Mouse (Mus musculus): ENCODE measurements around the gene Gpr12.
"Not testable (repeated sequence)": the region's sequence is repeated elsewhere in the genome, so short reads cannot be mapped to it uniquely, and the experiment has no call there.

The Gpr12 gene

GRCm38 (mm10) chr5:146567054-146567453 is 18.0 kb downstream of the Gpr12 start:
- peak; percentile 70 for TF ChIP-seq CTCF (conservative IDR thresholded peaks at IDR 0.05; ENCODE audit: low read length)
- no peak for TF ChIP-seq NANOG (IDR thresholded peaks at IDR 0.05; ENCODE audit: borderline replicate concordance, low read length)
- H3K4me1 ChIP-seq (replicated peaks; ENCODE audit: low read depth, low read length) = no peaks in the 10 kb centered on the region
- no peaks in the 10 kb centered on the region for H3K36me3 ChIP-seq (ENCODE audit: insufficient read depth, low read length)
- H3K4me3 ChIP-seq (replicated peaks; ENCODE audit: low read length) = no peak overlapping the region
- no peaks in the 10 kb centered on the region for H3K27me3 ChIP-seq (ENCODE audit: insufficient read depth, low read length)
- no peaks in the 10 kb centered on the region for H3K9me3 ChIP-seq (ENCODE audit: low read length)

GRCm38 (mm10) chr5:146564259-146564658 is 20.8 kb downstream of the Gpr12 start:
- no peak for TF ChIP-seq NANOG (IDR thresholded peaks at IDR 0.05; ENCODE audit: borderline replicate concordance, low read length)
- no peak for TF ChIP-seq CTCF (conservative IDR thresholded peaks at IDR 0.05; ENCODE audit: low read length)
- TF ChIP-seq POU5F1 (IDR thresholded peaks at IDR 0.05; ENCODE audit: borderline replicate concordance, low read length) = no peak
- Histone ChIP-seq H3K36me3 (ENCODE audit: insufficient read depth, low read length) (no peaks in the 10 kb centered on the region), H3K4me3 (replicated peaks; ENCODE audit: low read length) (no peak overlapping the region), H3K9me3 (ENCODE audit: low read length) (no peaks in the 10 kb centered on the region), H3K27me3 (ENCODE audit: insufficient read depth, low read length) (no peaks in the 10 kb centered on the region), H3K4me1 (replicated peaks; ENCODE audit: low read depth, low read length) (no peaks in the 10 kb centered on the region)

GRCm38 (mm10) chr5:146555836-146556235 is 29.2 kb downstream of the Gpr12 start, which contains the start of gene Gm3415:
Gene Gm3415 (plus strand): TSS chr5:146556136.
- not testable (repeated sequence) for H3K9me3 ChIP-seq (ENCODE audit: low read length); H3K27me3 ChIP-seq (ENCODE audit: insufficient read depth, low read length); H3K4me3 ChIP-seq (replicated peaks; ENCODE audit: low read length); H3K4me1 ChIP-seq (replicated peaks; ENCODE audit: low read depth, low read length); H3K36me3 ChIP-seq (ENCODE audit: insufficient read depth, low read length)

- H3K9me3 ChIP-seq (ENCODE audit: low read length); H3K4me3 ChIP-seq (replicated peaks; ENCODE audit: low read length); H3K27me3 ChIP-seq (ENCODE audit: insufficient read depth, low read length); H3K4me1 ChIP-seq (replicated peaks; ENCODE audit: low read depth, low read length); H3K36me3 ChIP-seq (ENCODE audit: insufficient read depth, low read length): not testable (repeated sequence)
Observed at GRCm38 (mm10) chr5:146537347-146537746, 47.7 kb downstream of the Gpr12 start, which contains the start of gene Gm3409. Gene Gm3409 (plus strand): TSS chr5:146537647.
